Mouse (Mus musculus): ENCODE results near the gene Micu1. TPM values are rescaled to one million over a fixed set of nuclear protein-coding genes. Genes with fewer than 3 reads are reported as not detected.

Micu1 gene
- total RNA-seq, 2 experiments from 2014 or later: 30.8 to 34.7 TPM

DNA sequence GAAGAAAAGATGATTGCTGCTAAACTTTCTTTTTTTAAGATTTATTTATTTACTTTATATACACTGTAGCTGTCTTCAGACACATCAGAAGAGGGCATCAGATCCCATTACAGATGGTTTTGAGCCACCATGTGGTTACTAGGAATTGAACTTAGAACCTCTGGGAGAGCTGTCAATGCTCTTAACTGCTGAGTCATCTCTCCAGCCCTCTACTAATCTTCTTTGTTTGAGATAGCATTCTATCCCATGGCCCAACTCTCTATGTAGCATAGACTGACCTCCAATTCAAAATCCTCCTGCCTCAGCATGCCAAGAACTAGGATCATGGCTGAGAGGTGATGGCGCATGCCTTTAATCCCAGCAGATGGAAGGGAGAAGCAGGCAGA, 183.8 kb downstream of the Micu1 start:
- no peak for DNase-seq

GRCm38 (mm10) chr10:59887432-59887831, 185.2 kb downstream of the Micu1 start:
- no peak for DNase-seq

DNA sequence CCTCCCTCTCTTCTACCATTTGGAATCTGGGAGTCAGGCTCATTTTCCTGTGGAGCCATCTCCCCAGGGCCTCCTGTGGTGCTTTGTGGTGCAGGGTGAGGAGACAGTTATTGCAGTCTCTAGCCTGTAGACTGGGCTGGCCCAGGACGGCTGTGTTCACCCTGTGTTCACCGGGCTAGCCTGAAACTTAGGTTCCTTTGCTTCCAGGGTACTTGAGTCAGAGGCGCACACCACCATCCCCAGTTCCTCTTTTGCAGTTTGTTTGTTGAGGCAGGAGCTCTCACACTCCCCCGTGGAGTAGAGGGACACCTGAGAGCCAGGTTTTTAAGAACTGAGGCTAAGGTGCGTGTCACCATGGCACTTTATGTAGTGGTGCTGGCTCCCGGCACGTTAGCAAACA, 187.1 kb downstream of the Micu1 start:
- DNase-seq: no peak

DNA sequence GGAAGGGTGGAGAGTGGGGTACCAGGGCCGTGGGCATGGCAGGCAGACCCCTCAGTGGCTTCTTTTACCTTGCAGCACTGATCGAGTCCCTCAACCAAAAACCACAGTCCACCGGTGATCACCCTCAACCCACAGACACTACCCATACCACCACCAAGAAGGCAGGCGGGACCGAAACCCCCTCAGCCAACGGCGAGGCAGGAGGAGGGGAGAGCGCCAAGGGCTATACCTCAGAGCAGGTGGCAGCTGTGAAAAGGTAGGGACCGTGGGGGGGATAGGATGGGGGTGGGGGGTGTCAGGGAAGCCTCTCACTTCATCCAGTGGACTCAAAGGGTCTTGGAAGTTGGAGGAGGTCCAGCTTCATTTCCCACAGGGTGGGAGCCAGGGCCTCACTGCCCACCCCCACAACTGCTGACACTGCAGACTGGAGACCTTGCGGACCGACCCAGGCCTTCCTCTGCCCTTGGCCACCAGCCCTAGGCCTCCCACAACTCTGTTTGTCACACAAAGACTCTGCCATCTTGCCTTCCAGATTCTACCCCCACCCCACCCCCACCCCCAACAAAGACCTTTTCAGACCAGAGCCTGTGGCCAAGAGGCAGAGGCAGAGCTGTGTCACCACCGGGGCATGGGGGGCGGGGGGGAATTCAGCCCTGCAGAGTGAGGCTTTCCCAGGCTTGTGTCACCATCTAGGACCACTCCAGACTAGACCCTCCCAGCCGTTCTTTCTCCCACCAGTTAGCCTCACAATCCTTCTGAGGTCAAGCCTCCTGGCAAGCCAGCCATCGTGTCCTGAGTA, 187.9 kb downstream of the Micu1 start:
- DNase-seq: no peak

- DNase-seq: peak; percentile 80
Observed at GRCm38 (mm10) chr10:59892977-59893376, 190.7 kb downstream of the Micu1 start.

DNA sequence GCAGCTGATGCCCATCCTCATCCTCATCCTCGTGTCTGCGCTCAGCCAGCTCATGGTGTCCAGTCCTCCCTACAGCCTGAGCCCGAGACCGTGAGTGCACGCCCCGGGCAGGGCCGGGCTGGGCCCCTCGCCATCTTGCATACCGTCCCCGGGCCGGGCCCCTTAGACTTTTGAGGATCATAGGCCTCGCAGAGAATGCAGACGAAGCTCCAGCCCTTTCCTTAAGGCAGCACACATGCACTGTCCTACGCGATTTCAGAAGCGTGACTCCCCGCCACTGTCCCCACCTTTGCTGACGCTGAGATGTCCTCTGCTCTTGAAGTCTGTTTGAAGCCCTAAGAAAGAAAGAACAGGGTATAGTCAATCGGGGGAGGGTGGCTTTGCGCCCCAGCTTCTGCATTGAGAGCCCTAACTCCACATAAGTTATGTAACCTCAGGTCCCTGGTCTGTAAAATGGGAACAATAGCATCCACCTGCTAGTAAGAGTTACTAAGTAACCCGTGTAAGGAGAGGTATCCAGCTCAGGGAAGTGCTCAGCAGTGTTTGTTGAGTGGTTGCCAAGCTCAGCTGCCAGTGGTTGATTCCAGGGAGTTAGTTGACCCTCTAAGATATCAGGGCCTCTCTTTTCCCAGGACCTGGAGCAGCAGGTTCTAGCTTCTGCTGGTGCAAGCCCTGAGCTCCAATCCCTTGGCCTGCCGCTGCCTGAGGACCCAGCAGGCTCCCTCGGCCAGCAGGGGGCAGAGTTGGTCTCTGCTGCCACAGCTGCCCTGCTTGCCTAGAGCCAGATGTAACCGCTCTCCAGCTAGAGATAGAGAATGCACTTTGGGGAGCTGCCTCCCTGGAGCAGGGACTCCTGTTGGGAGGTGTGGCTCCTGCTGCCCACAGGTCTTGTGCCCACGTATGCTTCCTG, 192.2 kb downstream of the Micu1 start:
- peak; percentile 93 for DNase-seq

- no peak for DNase-seq
Observed at GRCm38 (mm10) chr10:59895460-59896186, 193.3 kb downstream of the Micu1 start.

DNA sequence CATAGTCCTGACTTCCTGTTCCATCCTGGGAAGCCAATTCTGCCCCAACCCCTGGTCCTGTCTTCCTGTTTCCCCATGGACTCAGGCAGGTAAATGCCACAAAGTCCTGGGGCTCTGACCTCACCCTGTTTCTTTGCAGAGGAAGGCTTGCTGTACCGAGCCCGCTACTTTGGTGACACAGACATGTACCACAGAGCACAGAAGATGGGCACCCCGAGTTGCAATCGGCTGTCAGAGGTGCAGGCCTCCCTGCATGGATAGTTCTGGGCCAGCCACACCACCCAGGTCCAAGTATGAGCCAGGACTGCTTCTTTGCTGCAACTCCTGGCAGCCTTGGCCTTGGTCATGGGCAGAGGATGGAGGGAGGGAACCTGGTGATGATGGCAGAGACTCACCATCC, 193.9 kb downstream of the Micu1 start:
- no peak for DNase-seq

- DNase-seq: no peak
Observed at GRCm38 (mm10) chr10:59896911-59897331, 194.6 kb downstream of the Micu1 start.

DNA sequence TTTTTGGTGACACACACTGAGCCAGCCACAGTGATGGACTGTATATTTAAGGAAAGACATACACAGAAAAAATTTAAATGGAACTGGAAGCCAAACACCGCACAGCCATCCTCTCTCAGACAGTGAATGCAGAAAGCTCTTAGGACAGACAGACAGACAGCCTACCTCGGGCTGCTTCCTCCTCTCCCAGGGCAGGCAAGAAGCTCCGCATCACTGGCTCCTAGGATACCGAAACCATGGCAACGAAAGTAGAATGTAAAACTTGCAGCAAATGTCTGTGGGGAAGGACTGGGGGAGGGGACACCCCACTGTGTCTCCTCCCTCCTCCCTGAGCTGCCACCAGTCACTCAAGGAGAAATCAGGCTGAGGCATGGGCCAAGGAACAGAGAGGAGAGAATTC, 195.2 kb downstream of the Micu1 start:
- DNase-seq: no peak

DNA sequence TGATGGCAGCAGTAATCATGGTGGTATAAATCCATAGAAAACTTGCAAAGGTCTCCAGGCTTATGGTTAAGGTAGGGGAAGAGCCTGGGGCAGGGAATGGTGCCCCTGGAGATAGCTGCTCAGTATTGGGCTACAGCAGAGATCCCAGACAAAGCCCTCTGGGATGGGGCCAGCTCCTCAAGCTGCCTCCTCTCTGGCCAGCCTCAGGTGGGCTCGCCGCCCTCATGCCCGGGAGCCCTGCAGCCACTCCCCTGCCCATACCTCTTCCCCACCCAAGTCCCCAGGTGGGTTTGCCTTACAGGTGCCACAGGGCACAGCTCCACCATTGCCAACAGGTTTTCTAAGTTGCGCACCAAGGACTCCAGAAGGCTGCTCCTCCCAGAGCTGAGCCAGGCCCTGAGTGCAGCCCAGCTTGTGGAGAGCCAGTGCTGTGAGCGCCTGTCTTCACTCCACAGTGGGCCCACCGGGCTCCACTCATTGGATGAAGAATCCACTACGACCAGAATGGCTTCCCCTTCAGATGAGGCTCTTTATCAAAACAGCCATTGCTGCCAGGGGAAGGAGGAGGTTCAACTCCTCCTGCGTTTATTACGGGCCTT, 196.0 kb downstream of the Micu1 start:
- DNase-seq: peak; percentile 9

GRCm38 (mm10) chr10:59898935-59899334, 196.7 kb downstream of the Micu1 start:
- DNase-seq: no peak

DNA sequence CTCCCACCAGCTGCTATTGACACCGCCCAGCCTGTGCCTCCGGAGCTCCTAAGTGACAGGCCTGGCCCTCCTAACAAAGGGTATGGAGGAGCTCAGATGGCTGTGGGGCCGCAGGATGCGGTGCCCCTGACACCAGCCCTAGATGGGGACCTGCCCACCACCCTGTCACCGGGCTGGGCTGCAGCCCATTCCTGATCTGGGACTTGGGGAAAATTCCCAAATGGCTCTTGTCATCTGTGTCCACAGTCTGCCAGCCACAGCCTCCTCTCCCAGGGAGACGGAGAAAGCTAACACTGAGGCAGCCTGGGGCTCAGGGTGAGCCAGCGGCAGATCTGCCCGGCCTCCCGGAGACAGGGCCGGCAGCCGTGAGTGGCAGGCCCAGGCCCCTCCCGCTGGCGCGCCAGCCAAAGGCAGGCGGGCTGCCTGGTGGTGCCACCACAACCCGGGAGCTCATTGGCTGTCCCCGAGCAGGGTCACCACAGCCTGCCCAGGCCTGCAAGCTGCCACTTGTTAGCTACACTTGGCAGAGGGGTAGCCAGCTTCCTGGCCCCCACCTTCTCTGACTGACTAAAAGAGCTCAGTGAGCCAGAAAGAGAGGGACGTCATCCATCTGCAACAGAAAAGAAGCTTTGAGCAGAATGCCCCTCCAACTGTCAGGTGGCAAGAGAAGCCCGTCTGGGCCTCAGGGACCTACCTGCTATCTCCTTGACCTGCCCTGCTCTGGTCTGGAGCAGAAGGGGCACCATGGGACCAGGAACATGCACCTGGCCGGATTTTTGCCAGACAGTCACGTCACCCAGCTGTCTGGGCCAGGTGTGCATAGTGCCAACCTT, 197.3 kb downstream of the Micu1 start:
- DNase-seq: peak; percentile 89

GRCm38 (mm10) chr10:59900174-59900435, 197.8 kb downstream of the Micu1 start:
- DNase-seq: no peak

GRCm38 (mm10) chr10:59900939-59901338, 198.7 kb downstream of the Micu1 start:
- DNase-seq: peak; percentile 65

GRCm38 (mm10) chr10:59901463-59901862, 199.2 kb downstream of the Micu1 start:
- DNase-seq: no peak

DNA sequence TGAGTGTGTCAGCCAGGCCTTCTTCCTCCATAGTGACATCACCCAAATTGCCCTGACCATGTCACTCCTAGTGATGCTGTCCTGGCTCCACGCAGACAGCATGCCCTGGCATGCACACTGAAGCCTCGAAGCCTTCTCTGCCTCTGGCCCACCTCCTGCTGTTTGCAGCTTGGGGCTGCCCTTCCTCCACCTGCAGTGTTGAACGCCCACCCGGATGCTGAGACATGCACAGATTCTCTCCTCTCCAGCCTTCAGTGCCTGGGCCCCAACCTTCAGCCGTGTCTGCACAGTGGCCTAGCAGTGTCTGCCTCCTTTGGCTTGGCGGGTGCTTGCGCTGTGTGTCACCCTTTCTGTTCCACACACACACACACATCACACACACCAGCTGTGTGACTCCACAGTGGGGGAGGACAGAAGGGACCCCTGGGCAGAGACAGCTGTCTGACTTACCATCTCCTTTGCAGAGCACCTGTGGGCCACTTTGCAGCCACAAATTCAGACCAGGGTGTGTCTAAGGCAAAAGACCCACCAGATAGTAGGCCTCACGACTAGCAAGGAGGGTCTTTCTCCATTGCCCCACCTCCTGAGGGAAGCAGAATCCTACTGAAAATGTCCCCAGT, 199.8 kb downstream of the Micu1 start:
- no peak for DNase-seq

- no peak for DNase-seq
Observed at GRCm38 (mm10) chr10:59902606-59902990, 200.3 kb downstream of the Micu1 start.

DNA sequence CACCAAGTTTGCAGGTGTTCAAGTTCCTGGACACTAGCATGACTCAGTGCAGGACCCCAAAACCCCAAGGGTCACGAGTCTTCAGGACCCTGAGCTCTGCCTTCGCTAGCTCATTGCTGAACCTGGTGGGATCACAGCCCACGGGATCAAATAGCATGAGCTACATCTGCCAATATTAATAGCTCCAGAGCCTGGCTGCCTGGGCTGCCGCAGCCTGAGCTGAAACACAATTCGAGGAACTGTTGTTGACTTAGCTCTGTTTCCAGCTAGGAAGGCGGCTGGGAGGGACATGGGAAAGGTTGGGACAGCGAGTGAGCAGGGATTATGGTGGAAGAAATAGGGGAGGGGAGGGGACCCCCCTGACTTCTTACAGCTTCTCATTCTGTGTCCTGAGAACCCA, 200.9 kb downstream of the Micu1 start:
- no peak for DNase-seq

DNA sequence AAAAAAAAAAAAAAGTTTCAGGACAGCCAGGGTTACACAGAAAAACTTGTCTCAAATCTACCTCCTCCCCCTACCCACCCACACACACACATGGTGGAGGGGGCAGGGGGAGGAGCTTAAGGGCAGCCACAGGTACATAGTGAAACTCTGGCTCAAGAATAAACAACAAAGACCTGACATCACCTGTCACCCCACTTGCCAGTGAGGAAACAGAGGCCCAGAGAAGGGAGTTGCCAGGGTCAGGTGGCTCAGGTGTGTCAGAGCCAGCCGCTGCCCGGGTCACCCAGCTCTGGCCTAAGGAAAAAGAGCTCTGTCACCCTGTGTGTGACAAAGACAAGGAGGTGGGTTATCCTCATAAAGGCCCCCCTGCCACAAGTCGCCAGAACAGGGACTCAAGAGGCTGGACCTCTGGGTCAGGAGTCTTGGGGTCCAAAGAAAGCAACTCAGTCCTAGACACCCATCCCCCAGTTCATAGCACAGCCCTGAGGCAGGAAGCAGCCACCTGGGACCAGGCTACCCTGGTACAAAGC, 204.9 kb downstream of the Micu1 start:
- DNase-seq: no peak

- DNase-seq: peak; percentile 69
Observed at GRCm38 (mm10) chr10:59907695-59908299, 205.5 kb downstream of the Micu1 start.

Data from heart, postnatal 4 days (tissue).